18 mouse cellular contexts compared by ENCODE assay signal in the genomic region with DNA sequence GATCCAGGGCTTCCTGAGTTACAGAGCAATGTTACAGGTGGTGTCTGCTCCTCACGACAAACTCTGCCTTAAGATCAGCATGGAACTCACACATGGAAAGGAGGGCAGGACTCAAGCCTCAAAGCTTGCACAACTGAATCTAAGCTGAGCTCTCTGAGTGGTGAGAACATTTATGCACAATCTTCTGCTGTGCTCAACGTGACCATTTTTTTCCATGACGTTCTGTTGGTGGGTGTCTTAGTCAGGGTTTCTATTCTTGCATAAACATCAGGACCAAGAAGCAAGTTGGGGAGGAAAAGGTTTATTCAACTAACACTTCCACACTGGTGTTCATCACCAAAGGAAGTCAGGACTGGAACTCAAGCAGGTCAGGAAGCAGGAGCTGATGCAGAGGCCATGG. TPM values are rescaled to one million over a fixed set of nuclear protein-coding genes. Genes with fewer than 3 reads are reported as not detected.
A peak's percentile ranks its signal among the peaks of the same experiment; 100 is the strongest.
DNase-seq lines count a peak whose midpoint lies in the region; ATAC-seq and TF ChIP-seq lines count a peak whose summit lies in the region.
"Had no signal": no experiment of that assay in that cellular context is flagged by ENCODE, and none has a peak within 500 bp of the region (broad histone marks: within the 10 kb centered on the region; RNA-seq: fewer than 3 reads in every experiment).

No protein-coding gene starts in this region.

- no peak overlapping the region for H3K9ac ChIP-seq in heart, postnatal 0 days (replicated peaks; ENCODE audit: low read depth, low read length)
- no peak overlapping the region for H3K9ac ChIP-seq in lung, embryonic 16.5 days (ENCODE audit: low read length)
- H3K9ac ChIP-seq in stomach, embryonic 16.5 days (ENCODE audit: low read length), result no peak overlapping the region
- H3K9ac ChIP-seq: embryonic facial prominence, embryonic 12.5 days; midbrain, embryonic 15.5 days had no signal

- no peak for DNase-seq in heart, postnatal 0 days (ENCODE audit: low spot score)
- no peak for DNase-seq in heart, postnatal 36 days
- no peak for DNase-seq in lung, postnatal 36 days
- peak; percentile 52 for DNase-seq in induced T-regulatory cell, adult 2 months (ENCODE audit: low read depth)
- DNase-seq in frontal cortex, postnatal 10 days (ENCODE audit: low spot score in 2 of 2), result no peak
- no peak for DNase-seq in layer of hippocampus, adult 9-10 months (ENCODE audit: low spot score)
- DNase-seq: adrenal gland, postnatal 10 days; cerebellum, adult 18-20 months; gastrocnemius, postnatal 14 days; kidney, postnatal 25 days; thymus, postnatal 25 days had no signal

- H3K4me1 ChIP-seq in heart, postnatal 0 days (ENCODE audit: control insufficient read depth, insufficient read depth), result peaks cover 19% of the 10 kb centered on the region
- H3K4me1 ChIP-seq in lung, embryonic 16.5 days (replicated peaks; ENCODE audit: control insufficient read depth, insufficient read depth, low read length), result peaks cover 25% of the 10 kb centered on the region
- peaks cover 11% of the 10 kb centered on the region for H3K4me1 ChIP-seq in stomach, embryonic 16.5 days (ENCODE audit: control insufficient read depth, insufficient read depth, low read length)
- H3K4me1 ChIP-seq: embryonic facial prominence, embryonic 12.5 days; midbrain, embryonic 15.5 days had no signal

- no peak for ATAC-seq in heart, postnatal 0 days (ENCODE audit: insufficient read depth, low read depth)
- ATAC-seq in lung, embryonic 16.5 days (ENCODE audit: low read depth), result no peak
- no peak for ATAC-seq in stomach, embryonic 16.5 days (ENCODE audit: insufficient read depth, low FRiP score)
- ATAC-seq: forebrain, embryonic 16.5 days; hindbrain, postnatal 0 days; midbrain, embryonic 15.5 days had no signal

- 65% methylated on average over 3 of the region's 3 CpGs for WGBS in heart, postnatal 0 days
- 67% methylated on average over 3 of the region's 3 CpGs for WGBS in lung, embryonic 16.5 days
- 59% methylated on average over 3 of the region's 3 CpGs for WGBS in stomach, embryonic 16.5 days

- no peak overlapping the region for H3K4me3 ChIP-seq in heart, postnatal 0 days (ENCODE audit: low read depth, low read length)
- no peak overlapping the region for H3K4me3 ChIP-seq in lung, embryonic 16.5 days (ENCODE audit: low read length)
- H3K4me3 ChIP-seq in stomach, embryonic 16.5 days (replicated peaks; ENCODE audit: low read length), result no peak overlapping the region
- H3K4me3 ChIP-seq: embryonic facial prominence, embryonic 12.5 days; megakaryocyte, embryonic 14.5 days; midbrain, embryonic 15.5 days had no signal

- TF ChIP-seq EP300 in heart, postnatal 0 days (IDR thresholded peaks at IDR 0.05; ENCODE audit: low read depth), result no peak

- H3K36me3 ChIP-seq in heart, postnatal 0 days (replicated peaks; ENCODE audit: control insufficient read depth, insufficient read depth, low read length), result no peaks in the 10 kb centered on the region
- no peaks in the 10 kb centered on the region for H3K36me3 ChIP-seq in lung, embryonic 16.5 days (ENCODE audit: control insufficient read depth, insufficient read depth, low read length)
- H3K36me3 ChIP-seq in stomach, embryonic 16.5 days (ENCODE audit: control insufficient read depth, insufficient read depth, low read length), result no peaks in the 10 kb centered on the region
- H3K36me3 ChIP-seq: embryonic facial prominence, embryonic 12.5 days; midbrain, embryonic 15.5 days had no signal

- no peak for TF ChIP-seq CTCF in heart, postnatal 0 days (IDR thresholded peaks at IDR 0.05; ENCODE audit: low read depth)

- intact Hi-C loops in heart, postnatal 36 days (cut with DNase I), result no loop called here

- no peaks in the 10 kb centered on the region for H3K9me3 ChIP-seq in heart, postnatal 0 days (replicated peaks; ENCODE audit: control insufficient read depth, low read length)
- no peaks in the 10 kb centered on the region for H3K9me3 ChIP-seq in lung, embryonic 16.5 days (ENCODE audit: control insufficient read depth, low read length)
- no peaks in the 10 kb centered on the region for H3K9me3 ChIP-seq in stomach, embryonic 16.5 days (replicated peaks; ENCODE audit: control insufficient read depth, low read length)
- H3K9me3 ChIP-seq: embryonic facial prominence, embryonic 12.5 days; midbrain, embryonic 15.5 days had no signal

- H3K27ac ChIP-seq in heart, postnatal 0 days (ENCODE audit: low read depth), result peak overlapping the region; percentile 20; the same call in 1 of the 2 replicates
- peak overlapping the region; percentile 77 for H3K27ac ChIP-seq in lung, embryonic 16.5 days (ENCODE audit: low read length)
- H3K27ac ChIP-seq in stomach, embryonic 16.5 days (ENCODE audit: low read length), result peak overlapping the region; percentile 76
- H3K27ac ChIP-seq: embryonic facial prominence, embryonic 12.5 days; hindbrain, postnatal 0 days; midbrain, embryonic 15.5 days had no signal

- no peak overlapping the region for H3K4me2 ChIP-seq in heart, postnatal 0 days (ENCODE audit: low read depth, low read length)
- no peak overlapping the region for H3K4me2 ChIP-seq in lung, embryonic 16.5 days (ENCODE audit: low read depth, low read length)
- no peak overlapping the region for H3K4me2 ChIP-seq in stomach, embryonic 16.5 days (ENCODE audit: low read depth, low read length)
- H3K4me2 ChIP-seq: embryonic facial prominence, embryonic 12.5 days; midbrain, embryonic 15.5 days had no signal

- H3K27me3 ChIP-seq in heart, postnatal 0 days (ENCODE audit: control insufficient read depth, insufficient read depth, low read length), result no peaks in the 10 kb centered on the region
- H3K27me3 ChIP-seq in lung, embryonic 16.5 days (ENCODE audit: control insufficient read depth, insufficient read depth, low read depth, low read length), result no peaks in the 10 kb centered on the region
- no peaks in the 10 kb centered on the region for H3K27me3 ChIP-seq in stomach, embryonic 16.5 days (ENCODE audit: control insufficient read depth, insufficient read depth, low read length)
- H3K27me3 ChIP-seq: embryonic facial prominence, embryonic 12.5 days; megakaryocyte, embryonic 14.5 days; midbrain, embryonic 15.5 days had no signal

RNA-seq across cellular contexts. Expression of a gene that starts 57.7 kb away (rescaled TPM):
- total RNA-seq in heart, postnatal 0 days (2014; rRNA removed; ENCODE audit: low replicate concordance), result 15.2 and 21.6 TPM in 2 replicates
- 8.3 and 8.6 TPM in 2 replicates for polyA plus RNA-seq in heart, postnatal 0 days (2015; fragmentation: Nextera tagmentation; extraction: Ambion mirVana)
- 10 to 100 TPM; 11.7 to 12.0 TPM for total RNA-seq in heart, postnatal 36 days (2021)
- polyA plus RNA-seq in lung, embryonic 16.5 days (2015; fragmentation: Nextera tagmentation; extraction: Ambion mirVana), result 15.7 and 16.2 TPM in 2 replicates
- polyA plus RNA-seq in stomach, embryonic 16.5 days (2015; fragmentation: Nextera tagmentation; extraction: Ambion mirVana), result 7.8 and 7.9 TPM in 2 replicates

Comparison
In these comparisons a context has a peak if more than half of its experiments do, and no peak if none do; other contexts are left out.
1. H3K27ac ChIP-seq: peak in every context shown above with its lines; median percentile 77 in lung, embryonic 16.5 days; 76 in stomach, embryonic 16.5 days; 20 in heart, postnatal 0 days.